Mouse (Mus musculus) testis, postnatal 10 days (tissue): ENCODE data around the gene Ddx11.
A peak's percentile ranks its signal among the peaks of the same experiment; 100 is the strongest.
"Not testable (repeated sequence)": the region's sequence is repeated elsewhere in the genome, so short reads cannot be mapped to it uniquely, and the experiment has no call there.

Source experiments
- DNase-seq: peaks from one replicate; pipeline ENCODE4 v3.0.0; 2021; ENCODE audit warnings: low spot score

Ddx11 gene

DNA sequence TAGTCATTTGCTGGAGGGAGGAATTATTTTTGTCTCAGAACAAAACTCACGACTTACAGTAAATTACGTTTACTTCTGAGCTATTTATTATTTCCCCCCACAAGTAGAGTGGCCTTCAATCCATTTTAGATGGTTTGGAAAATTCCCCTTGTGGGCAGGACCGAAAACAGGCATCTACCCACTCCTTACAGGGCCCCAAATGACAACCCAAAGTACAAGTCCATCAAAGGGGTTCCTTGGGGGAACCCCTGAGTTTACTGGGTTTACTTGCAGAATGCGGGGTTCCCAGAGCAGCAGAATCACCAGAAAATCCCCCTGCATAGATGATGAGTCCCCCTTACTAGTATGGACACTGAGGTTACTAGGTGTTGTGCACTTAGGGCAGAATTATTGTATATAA, 11.2 kb upstream of the Ddx11 start:
- no peak for DNase-seq

DNA sequence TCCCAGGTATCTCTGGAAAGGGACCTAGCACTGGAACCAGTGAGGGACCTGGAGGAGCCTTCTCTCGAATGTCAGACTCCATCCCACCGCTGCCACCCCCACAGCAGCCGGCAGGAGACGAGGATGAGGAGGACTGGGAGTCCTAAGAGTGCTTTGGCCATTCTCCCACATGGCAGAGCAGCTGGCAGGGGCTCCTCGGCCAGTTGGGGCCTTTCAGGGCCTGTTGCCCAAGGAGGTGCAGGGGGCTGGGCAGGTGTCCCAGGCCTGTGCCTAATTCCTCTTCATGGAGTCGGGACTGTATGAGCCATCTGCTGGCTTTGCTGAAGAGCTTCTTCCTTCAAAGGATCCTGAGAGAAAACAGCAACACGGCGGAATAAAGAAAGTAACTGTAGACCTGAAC, 4.3 kb upstream of the Ddx11 start:
- no peak for DNase-seq

DNA sequence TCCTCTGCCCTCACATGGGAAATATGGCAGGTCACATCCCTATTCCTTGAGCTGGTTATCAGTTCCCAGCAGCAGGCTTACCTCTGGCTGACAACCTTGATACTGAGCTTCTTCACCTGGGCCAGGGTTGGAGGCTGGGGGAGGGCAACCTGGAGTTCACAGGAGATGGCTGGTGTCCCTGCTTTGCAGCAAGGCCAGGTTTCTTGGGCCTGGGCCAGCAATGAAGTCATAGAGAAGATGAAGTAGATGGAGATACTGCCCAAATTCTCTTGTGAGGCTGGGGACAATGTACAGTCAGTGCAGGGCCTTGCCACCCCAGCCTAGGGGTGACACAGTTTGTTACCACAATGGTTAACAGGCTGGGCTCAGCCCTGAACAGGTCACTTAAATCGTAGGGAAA, 2.6 kb upstream of the Ddx11 start:
- DNase-seq, result no peak

DNA sequence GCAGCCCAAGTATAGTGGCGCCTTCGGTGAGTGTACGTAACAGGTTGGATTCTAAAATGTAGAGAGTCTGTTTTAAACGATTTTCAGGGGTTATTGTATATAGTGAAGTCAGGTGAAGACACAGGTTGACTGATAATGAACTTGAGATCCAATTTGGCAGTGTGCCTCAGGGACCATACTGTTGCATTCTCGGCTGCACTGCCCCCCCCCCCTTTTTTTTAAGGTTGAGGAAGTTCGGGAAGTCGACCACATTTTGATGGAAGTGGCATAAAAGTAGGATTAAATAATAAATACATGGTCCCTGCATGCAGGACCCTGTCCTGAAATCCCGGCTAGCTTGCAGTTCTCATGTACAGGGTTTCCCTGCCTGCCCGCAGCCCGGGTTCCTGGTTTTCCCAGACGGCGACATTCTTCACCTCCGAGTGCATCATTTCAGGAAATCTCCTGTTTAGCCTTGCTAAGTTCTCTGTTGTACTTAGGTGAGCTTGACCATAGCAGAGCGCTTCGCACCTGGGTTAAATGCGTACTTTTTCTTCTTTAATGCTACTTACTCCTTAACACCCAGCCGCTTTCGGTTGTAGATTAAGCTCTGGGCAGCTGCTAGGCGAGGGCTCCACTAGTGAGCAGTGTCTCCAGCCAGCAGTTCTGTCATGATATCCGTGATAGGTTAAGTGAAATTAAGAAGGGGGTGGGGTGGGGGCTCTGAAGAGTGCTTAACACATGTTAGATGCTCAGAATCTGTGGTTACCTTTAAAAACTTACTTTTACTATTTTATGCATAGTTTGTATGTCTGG, 693 bp downstream of the Ddx11 start:
- no peak for DNase-seq

DNA sequence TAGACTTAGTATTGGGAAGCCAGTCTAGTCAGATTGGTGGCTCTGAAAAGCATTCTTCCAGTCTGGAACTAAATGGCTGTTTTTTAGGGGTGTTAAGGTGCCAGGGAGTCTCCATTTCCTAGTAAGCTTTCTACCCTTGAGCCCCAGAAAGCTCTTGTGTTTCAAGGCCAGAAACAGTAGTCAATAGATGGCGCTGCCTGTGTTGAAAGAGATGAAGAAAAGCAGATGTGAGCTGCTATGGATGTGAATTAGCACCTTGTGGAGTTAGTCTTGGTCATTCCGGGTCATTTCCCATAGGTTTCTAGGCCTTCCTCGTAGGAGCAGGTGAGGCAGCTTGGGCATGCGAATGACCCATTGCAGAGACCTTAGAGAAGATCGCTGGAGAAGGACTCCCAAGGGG, 1.9 kb downstream of the Ddx11 start:
- DNase-seq, result no peak

DNA sequence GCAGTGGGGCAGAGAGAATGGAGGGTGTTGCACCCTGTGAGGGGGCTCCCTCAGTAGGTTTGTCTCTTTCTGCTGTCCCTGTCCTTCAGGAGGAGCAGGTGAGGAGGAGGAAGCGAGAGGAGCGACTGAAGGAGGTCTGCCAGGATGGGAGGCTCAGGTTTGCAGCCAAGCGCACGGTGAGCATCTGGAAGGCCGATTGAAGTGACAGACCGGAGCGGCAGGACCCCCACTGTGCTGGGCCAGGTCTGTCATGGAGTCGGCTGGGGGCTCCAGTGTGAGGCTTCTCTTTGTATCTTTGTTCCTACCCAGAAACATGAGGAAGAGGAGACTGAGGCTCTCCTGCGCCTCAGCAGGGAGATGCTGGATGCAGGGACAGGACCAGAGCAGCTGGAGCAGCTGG, 7.1 kb downstream of the Ddx11 start:
- no peak for DNase-seq

DNA sequence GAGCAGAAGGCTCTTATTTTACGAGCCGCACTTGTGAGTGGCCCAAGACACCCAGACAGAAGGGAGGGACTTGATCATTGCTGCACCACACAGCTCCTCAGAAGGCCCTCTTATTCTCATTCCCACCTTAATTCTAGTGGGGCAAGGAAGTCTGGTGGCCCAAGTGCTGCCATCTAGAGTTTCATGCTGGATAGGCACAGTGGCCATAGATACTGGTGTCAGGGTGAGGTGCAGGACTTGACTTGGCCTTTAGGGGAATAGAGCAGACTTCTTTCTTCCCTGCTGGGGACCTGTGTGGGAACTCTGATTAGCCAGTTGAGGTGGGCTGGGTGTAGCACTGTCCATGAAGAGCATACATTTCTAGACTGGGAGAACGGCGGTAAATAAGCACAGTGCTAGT, 7.9 kb downstream of the Ddx11 start:
- DNase-seq, result no peak

DNA sequence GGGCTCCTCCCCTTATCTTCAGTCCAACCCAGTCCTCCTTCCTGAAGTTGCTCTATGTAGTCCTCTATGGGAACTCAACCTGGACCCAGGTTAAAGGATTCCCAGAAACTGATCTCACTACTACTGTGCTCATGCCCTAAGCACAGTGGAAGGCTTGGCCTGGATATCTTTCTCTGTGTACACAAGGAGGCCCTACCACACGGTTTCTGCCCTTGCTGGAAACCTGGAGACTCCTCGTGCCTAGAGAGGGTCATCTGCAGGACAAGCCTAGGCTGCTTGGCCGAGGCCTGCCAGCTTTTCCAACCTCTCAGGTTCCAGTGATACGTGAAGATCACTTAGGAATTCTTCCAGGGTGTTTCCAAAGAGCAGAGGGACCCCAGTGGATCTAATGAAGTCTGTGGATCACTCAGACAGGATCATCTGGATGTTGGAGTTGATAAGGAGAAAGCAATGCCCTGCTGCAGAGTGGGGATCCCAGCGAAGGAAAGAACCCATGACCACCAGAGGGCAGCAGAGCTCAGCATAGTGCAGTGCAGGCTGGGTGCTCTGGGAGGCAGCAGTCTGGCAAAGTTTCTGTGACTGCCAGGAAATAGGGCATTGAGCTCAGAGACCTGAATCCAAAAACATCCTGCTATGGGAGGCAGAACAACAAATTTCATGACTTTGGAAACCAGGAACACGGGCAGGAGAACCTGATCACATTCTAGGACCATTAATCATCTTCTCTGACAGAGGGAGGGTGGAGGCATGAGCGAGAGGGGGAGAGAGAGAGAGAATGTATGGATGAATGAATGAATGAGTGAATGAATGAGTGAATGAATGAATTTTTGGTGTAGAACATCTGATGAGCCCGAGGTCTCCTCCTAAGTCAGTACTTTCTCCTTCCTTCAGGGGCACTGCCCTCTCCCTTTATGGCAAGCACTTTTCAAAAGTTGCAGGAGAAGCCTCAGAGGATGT, 29.7 kb downstream of the Ddx11 start:
- not testable (repeated sequence) for DNase-seq

DNA sequence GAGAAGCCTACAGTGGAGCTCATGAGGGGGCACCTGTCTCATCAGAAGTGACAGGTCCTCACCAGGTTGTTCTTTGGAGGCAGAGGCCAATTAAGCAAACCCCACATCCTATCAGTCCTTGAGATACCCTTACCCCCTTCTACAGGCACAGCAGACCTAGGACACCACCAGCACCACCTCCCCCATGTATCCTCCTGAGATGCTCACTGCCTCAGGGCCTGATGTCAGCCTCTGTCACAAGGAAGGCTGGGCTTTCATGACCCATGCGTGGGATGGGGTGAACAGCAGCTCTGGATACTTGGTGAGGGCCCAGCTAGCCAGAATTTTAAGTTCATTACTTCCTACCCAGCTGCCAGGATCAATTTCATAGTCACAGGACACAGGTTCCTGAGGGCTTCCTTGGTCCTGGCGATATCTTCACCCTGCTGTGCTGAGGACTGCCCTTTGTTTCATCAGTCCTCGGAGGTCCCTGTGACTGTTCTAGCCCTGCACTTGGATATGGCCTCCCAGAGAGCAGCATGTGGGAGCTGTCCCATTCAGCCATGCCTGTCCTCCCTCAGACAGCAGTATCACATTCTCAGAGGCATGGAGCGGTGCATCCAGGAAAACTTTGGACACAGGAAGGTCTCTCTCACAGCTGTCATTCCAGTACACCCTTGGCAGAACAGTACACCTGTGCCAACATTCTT, 30.6 kb downstream of the Ddx11 start:
- DNase-seq, result not testable (repeated sequence)

DNA sequence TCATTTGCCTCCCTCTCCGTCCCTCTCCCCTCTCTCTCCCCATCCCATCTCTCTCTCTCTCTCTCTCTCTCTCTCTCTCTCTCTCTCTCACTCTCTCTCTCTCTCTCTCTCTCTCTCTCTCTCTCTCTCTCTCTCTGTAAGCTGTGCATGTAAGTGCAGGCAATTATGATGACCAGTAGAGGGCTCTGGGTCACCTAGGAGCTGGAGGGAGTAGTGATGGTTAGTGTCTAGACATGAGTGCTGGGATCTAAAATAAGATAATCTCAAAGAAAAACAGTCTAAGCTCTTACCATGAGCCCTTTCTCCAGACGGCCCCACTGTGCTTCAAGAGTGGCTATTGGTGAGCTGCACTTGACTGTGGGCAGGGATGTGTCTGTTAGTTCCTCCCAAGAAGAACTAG, 31.6 kb downstream of the Ddx11 start:
- DNase-seq, result no peak

DNA sequence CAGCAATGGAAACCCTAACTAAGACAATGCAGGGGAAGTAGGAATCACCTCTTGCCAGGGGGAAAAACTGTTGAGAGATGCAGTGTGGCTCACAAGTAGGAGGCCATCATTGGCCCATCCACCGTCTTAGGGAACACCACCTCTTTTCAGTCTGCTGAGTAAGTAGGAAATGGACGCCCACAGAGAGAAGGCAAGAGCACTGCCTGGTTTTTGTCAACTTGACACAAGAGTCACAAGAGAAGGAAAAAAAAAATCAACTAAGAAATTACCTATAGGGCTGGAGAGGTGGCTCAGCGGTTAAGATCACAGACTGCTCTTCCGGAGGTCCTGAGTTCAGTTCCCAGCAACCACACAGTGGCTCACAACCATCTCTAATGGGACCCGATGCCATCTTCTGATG, 35.0 kb downstream of the Ddx11 start:
- DNase-seq, result no peak

DNA sequence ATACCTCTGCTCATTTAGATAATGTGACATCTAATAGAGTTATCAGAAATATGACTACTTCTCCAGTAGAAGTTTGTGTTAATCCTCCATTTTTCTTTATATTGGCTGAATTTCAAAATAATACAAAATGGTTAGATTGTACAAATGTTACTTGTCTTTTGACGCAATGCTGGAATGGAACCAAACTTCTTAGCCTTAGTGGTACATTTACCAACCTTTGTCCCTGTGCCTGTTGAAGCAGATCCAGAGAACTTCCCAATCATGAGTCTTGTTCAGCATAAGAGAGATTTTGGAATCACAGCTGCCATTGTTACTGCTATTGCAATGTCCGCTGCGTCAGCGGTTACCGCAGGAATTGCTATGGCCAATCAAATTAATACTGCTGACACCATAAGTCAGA, 43.8 kb downstream of the Ddx11 start:
- not testable (repeated sequence) for DNase-seq

DNA sequence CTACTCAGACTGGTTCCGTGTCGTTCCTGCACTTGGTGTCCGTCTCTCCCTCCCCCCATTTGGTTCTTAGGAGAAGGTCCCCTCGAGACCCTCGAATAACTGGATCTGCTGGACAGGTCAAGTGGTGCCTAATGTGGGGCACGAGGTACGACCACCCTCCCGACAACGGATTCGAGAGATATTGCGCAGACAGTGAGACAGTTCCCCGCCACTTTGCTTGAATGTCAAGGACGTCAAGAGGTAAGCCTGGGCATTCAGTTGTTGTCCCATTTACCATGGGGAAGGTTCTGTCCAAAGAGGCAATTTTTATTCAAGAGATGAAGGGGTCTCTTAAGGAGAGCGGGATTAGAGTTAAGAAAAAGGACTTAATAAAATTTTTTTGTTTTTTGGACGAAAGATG, 47.7 kb downstream of the Ddx11 start:
- DNase-seq, result not testable (repeated sequence)

DNA sequence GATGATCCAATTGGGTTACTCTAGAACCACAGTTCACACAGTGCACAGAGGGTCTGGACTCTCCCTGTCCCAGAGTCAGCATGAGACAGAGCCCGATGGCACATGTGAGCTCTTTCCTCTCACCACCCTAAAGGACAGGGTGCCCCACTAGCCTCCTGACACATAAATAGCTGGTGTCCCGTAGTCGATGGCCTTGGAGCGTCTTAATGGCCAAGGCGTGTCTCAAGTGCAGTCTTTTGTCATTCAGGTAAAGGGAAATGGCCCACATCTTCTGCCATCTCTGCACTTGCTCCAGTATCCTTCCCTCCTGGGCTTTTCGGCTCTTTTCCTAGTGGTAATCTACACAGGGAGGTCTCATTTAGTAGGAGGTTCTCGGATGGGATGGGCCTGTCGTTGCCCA, 67.3 kb downstream of the Ddx11 start:
- DNase-seq, result no peak

DNA sequence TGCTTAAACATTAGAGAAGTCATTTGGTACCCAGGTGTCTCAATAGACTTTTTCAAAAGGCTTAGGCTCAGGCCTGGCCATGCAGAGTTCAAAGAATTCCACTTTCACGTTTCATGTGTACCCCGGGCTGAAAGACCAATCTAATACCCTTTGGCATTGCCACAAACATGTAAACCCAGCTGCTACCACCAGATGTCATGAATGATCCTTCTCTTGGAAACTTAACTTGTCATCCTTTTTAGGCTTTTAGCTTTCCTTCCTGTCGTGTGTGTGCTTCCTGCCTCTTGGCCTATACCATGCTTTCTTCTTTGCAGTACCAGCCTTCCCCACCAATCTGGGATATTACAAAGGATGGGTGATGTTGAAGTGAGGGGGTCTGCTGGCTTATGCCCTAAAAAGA, 73.7 kb downstream of the Ddx11 start:
- peak; percentile 54 for DNase-seq
